Mouse (Mus musculus) stomach, embryonic 14.5 days (tissue): ENCODE data around the gene Bst1. TPM values are rescaled to one million over a fixed set of nuclear protein-coding genes. Genes with fewer than 3 reads are reported as not detected.

Experiments used
- ATAC-seq: fragments of 200-750 bp; cut with Nextera tagmentation; 2 replicates; pipeline ENCODE4 v1.8.0; 2017; ENCODE audit warnings: low read depth, moderate TSS enrichment; ENCODE audit not compliant: insufficient number of reproducible peaks, insufficient read depth, low FRiP score
- H3K27ac ChIP-seq: fragments of 300-500 bp; sonication (generic); 2 replicates; pipeline ENCODE4 v1.5.1; 2014; ENCODE audit warnings: mild to moderate bottlenecking, low read length, moderate library complexity, mixed read lengths
- H3K27me3 ChIP-seq: fragments of 300-500 bp; sonication (generic); 2 replicates; pipeline ENCODE4 v1.6.1; 2014; ENCODE audit warnings: low read length, control low read depth, mixed read lengths; ENCODE audit not compliant: control insufficient read depth, insufficient read depth
- H3K36me3 ChIP-seq: fragments of 300-500 bp; sonication (generic); 2 replicates; pipeline ENCODE4 v1.6.1; 2014; ENCODE audit warnings: mild to moderate bottlenecking, control low read depth, low read length, moderate library complexity, mixed read lengths; ENCODE audit not compliant: control insufficient read depth, insufficient read depth
- H3K4me1 ChIP-seq: fragments of 300-500 bp; sonication (generic); 2 replicates; pipeline ENCODE4 v1.6.1; 2014; ENCODE audit warnings: low read length, control low read depth, mixed read lengths; ENCODE audit not compliant: control insufficient read depth, insufficient read depth
- H3K4me2 ChIP-seq: fragments of 300-500 bp; sonication (generic); replicated peaks from 2 replicates; pipeline ENCODE4 v1.6.1; 2014; ENCODE audit warnings: low read depth, low read length, control low read depth
- H3K4me3 ChIP-seq: fragments of 300-500 bp; sonication (generic); 2 replicates; pipeline ENCODE4 v1.5.1; 2014; ENCODE audit warnings: low read depth, low read length, control low read depth
- H3K9ac ChIP-seq: fragments of 300-500 bp; sonication (generic); replicated peaks from 2 replicates; pipeline ENCODE4 v1.6.1; 2014; ENCODE audit warnings: low read depth, mild to moderate bottlenecking, control low read depth, low read length, moderate library complexity, mixed read lengths
- H3K9me3 ChIP-seq: fragments of 300-500 bp; sonication (generic); 2 replicates; pipeline ENCODE4 v1.6.1; 2016; ENCODE audit warnings: low read depth, low read length, control low read depth; ENCODE audit not compliant: control insufficient read depth
- WGBS: fragments of 180-500 bp; shearing (Covaris S2); extraction: QIAGEN DNeasy Blood & Tissue Kit; methylation state at CpG from one replicate; pipeline ENCODE4 v1.1.7; 2014; 5-methylcytosine and 5-hydroxymethylcytosine counted together
- polyA plus RNA-seq: library from polyadenylated mRNA; unstranded; fragments of >200 nt; fragmentation: Nextera tagmentation; extraction: Ambion mirVana; gene quantifications from 2 replicates; pipeline ENCODE4 v1.2.1, GENCODE M21; 2014

The Bst1 gene
- polyA plus RNA-seq, 1 experiment from 2014 or later, result 0.19 TPM

GRCm38 (mm10) chr5:43842576-43843155 lies 24.0 kb downstream of the Bst1 start:
- Histone ChIP-seq H3K4me1 (0 out of 2 replicates have a peak, but pooled peaks cover 2% of the 10 kb centered on the region), H3K27me3 (no peaks in the 10 kb centered on the region), H3K27ac (no peak overlapping the region), H3K36me3 (no peaks in the 10 kb centered on the region), H3K9ac (no peak overlapping the region), H3K4me2 (no peak overlapping the region), H3K4me3 (no peak overlapping the region), H3K9me3 (no peaks in the 10 kb centered on the region)
- WGBS, result 58% methylated on average over 3 of the region's 3 CpGs
- ATAC-seq, result no peak

- 0 out of 2 replicates have a peak, but pooled peaks cover 2% of the 10 kb centered on the region for H3K4me1 ChIP-seq
- WGBS, result 86% methylated on average over 5 of the region's 5 CpGs
- H3K27me3 ChIP-seq, result no peaks in the 10 kb centered on the region
- H3K9me3 ChIP-seq, result no peaks in the 10 kb centered on the region
- no peak overlapping the region for H3K4me2 ChIP-seq
- no peak overlapping the region for H3K27ac ChIP-seq
- no peaks in the 10 kb centered on the region for H3K36me3 ChIP-seq
- no peak overlapping the region for H3K9ac ChIP-seq
- no peak for ATAC-seq
- no peak overlapping the region for H3K4me3 ChIP-seq
Measured at GRCm38 (mm10) chr5:43845083-43845482, 26.4 kb downstream of the Bst1 start.

DNA sequence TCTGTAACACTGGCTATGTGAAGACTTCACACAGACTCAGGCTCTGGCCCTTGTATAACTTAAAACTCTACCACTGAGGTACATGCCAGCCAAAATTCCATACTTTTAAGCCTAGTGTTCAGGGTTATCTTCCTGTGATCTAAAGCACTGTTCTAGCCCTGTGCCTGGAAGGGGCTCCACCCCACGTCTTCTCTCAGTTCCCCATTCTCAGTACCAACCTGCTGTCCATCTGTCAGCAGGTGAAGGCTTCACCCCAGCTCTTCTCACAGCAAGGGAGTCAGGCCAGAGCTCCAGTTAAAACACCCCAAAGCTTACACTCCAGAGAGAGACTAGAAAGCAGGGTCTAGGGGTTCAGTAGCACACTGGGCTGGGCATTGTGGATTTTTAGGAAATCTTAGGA lies 27.0 kb downstream of the Bst1 start:
- H3K9ac ChIP-seq, result no peak overlapping the region
- no peak overlapping the region for H3K4me3 ChIP-seq
- ATAC-seq, result no peak
- H3K4me1 ChIP-seq, result 0 out of 2 replicates have a peak, but pooled peaks cover 2% of the 10 kb centered on the region
- H3K4me2 ChIP-seq, result no peak overlapping the region
- H3K36me3 ChIP-seq, result no peaks in the 10 kb centered on the region
- no peak overlapping the region for H3K27ac ChIP-seq
- H3K9me3 ChIP-seq, result no peaks in the 10 kb centered on the region
- 55% methylated on average over 1 of the region's 1 CpGs for WGBS
- H3K27me3 ChIP-seq, result no peaks in the 10 kb centered on the region

DNA sequence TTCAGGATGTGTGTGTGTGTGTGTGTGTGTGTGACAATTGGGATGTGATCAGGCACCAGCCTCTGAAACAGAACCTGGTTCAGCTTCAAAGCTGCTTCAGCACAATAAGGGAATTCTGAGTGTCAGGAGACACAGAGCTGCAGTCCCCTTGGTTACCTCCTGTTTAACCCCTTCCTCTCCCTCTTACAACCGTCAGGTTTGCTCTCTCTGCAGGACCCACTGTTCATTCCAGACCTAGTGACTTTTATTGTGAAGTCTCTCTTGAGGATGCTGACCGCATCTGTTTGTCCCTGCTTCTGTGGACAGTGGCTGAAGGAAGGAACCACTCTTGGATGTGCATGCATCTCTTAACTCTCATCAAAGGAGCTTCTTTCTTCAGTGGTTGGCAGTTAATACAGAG lies 27.5 kb downstream of the Bst1 start:
- no peak for ATAC-seq
- no peaks in the 10 kb centered on the region for H3K36me3 ChIP-seq
- H3K4me1 ChIP-seq, result 0 out of 2 replicates have a peak, but pooled peaks cover 2% of the 10 kb centered on the region
- H3K4me2 ChIP-seq, result no peak overlapping the region
- no peaks in the 10 kb centered on the region for H3K9me3 ChIP-seq
- H3K4me3 ChIP-seq, result no peak overlapping the region
- 32% methylated on average over 2 of the region's 2 CpGs for WGBS
- no peaks in the 10 kb centered on the region for H3K27me3 ChIP-seq
- H3K9ac ChIP-seq, result no peak overlapping the region
- H3K27ac ChIP-seq, result no peak overlapping the region

- no peaks in the 10 kb centered on the region for H3K36me3 ChIP-seq
Measured at GRCm38 (mm10) chr5:43847555-43847954, 28.9 kb downstream of the Bst1 start.

DNA sequence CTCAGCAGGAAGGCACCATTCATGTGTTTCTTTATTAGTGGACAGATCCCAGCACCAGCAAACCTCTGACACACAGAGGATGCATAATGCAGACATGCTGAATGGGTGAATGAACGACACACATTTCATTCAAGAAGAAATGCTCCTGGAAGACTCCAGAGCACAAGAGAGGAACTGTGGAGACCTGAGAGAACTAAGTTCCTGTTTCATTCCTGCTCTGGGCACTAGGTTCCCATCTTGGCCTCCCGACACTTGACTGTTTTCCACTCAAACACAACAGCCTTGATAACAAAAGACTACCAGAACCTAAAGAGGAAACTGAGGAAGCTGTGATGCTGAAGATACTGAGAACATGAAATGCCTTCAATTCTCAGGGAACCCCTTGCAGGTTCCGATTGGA lies 29.6 kb downstream of the Bst1 start:
- ATAC-seq, result no peak
- Histone ChIP-seq H3K9me3 (no peaks in the 10 kb centered on the region; the same call in 1 of the 2 replicates), H3K27me3 (no peaks in the 10 kb centered on the region), H3K27ac (no peak overlapping the region), H3K4me2 (no peak overlapping the region), H3K36me3 (no peaks in the 10 kb centered on the region), H3K4me1 (no peaks in the 10 kb centered on the region), H3K4me3 (no peak overlapping the region), H3K9ac (no peak overlapping the region)
- WGBS, result 92% methylated on average over 3 of the region's 3 CpGs

More at GRCm38 (mm10) chr5:43847555-43847954, 28.9 kb downstream of the Bst1 start:
- no peak overlapping the region for H3K4me3 ChIP-seq
- no peak overlapping the region for H3K9ac ChIP-seq
- H3K4me1 ChIP-seq, result no peaks in the 10 kb centered on the region
- H3K27me3 ChIP-seq, result no peaks in the 10 kb centered on the region
- H3K9me3 ChIP-seq, result no peaks in the 10 kb centered on the region; the same call in 1 of the 2 replicates
- no peak overlapping the region for H3K4me2 ChIP-seq
- no peak overlapping the region for H3K27ac ChIP-seq
- no peak for ATAC-seq

DNA sequence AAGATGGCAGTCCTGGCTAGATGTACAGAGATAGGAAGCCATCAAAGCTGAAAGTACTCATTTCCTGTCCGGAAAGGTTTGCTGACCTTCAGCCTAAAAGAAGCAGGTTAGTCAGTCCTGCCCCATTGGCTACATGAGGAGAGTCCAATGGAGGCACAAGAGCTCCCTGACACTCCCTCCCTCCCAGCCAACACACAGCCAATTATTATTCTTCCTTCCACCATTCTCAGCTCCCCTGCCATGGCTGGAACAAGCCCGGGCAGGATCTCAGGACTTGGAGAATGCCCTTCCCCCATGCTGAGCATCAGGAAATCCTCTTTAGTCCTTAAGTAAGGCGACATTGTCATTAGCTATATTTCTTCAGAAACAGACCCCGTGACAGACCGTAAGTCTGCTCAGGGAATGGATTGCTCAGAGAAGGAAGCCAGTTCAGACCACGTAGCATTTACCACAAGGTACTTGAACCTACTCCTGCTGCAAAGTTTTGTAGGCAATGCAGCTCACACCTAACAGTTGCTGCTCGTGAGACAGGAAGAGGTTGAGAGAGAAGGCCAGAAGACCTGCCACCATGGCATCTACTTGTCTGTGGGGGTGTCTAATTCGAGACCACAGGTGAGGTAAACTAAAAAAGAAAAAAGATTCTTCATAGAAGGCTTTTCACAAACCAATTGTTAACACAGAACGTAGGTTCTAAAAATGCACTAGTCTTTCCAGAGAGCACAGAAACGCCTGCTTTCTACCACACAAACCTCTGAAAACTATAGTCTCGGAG lies 34.6 kb downstream of the Bst1 start:
- H3K4me3 ChIP-seq, result no peak overlapping the region
- no peak overlapping the region for H3K27ac ChIP-seq
- H3K4me1 ChIP-seq, result no peaks in the 10 kb centered on the region
- no peaks in the 10 kb centered on the region for H3K27me3 ChIP-seq
- WGBS, result 77% methylated on average over 11 of the region's 11 CpGs
- no peaks in the 10 kb centered on the region; the same call in 1 of the 2 replicates for H3K9me3 ChIP-seq
- no peak overlapping the region for H3K9ac ChIP-seq
- ATAC-seq, result no peak
- no peaks in the 10 kb centered on the region for H3K36me3 ChIP-seq
- H3K4me2 ChIP-seq, result no peak overlapping the region

GRCm38 (mm10) chr5:43853868-43854488 lies 35.3 kb downstream of the Bst1 start:
- Histone ChIP-seq H3K36me3 (no peaks in the 10 kb centered on the region), H3K9me3 (no peaks in the 10 kb centered on the region; the same call in 1 of the 2 replicates), H3K27me3 (no peaks in the 10 kb centered on the region), H3K4me1 (no peaks in the 10 kb centered on the region), H3K9ac (no peak overlapping the region), H3K4me2 (no peak overlapping the region), H3K27ac (no peak overlapping the region), H3K4me3 (no peak overlapping the region)
- no peak for ATAC-seq
- 83% methylated on average over 7 of the region's 7 CpGs for WGBS
